Mouse (Mus musculus) adrenal gland (tissue): ENCODE results near the gene Ptprd.

ENCODE experiments used
- intact Hi-C: fragments of 180-260 bp; cut with DNase I; formaldehyde crosslinking; loops from one replicate; pipeline ENCODE4 v1.15.1; 2025

Ptprd gene

GRCm38 (mm10) chr4:76672653-76673052 lies 1539.1 kb downstream of the Ptprd start:
- intact Hi-C loops, result no loop called here

- intact Hi-C loops, result no loop called here
Observed at GRCm38 (mm10) chr4:76661725-76662124, 1550.0 kb downstream of the Ptprd start.

DNA sequence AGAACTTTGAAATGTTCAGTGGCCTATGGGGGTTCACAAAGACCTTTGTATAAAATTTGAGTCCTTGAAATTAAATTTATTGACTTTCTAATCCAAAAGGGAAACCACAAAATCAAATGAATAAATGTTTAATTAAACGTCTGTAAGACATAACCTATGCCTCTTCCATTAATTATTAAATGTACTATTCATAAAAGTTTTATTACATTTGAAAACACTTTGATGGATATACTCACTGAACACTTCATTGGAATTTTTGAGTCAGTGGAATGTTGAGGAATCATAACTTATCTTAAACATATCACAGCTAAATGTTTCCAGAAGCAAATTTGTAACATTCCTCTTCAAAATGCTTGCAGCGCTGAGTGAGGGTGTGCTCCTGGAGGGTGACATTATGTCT lies 1551.6 kb downstream of the Ptprd start:
- intact Hi-C loops, result no loop called here

- intact Hi-C loops, result no loop called here
Observed at GRCm38 (mm10) chr4:76656734-76657133, 1555.0 kb downstream of the Ptprd start.

GRCm38 (mm10) chr4:76652971-76653370 lies 1558.8 kb downstream of the Ptprd start:
- intact Hi-C loops, result no loop called here

- intact Hi-C loops, result no loop called here
Observed at GRCm38 (mm10) chr4:76621740-76622139, 1590.0 kb downstream of the Ptprd start.

DNA sequence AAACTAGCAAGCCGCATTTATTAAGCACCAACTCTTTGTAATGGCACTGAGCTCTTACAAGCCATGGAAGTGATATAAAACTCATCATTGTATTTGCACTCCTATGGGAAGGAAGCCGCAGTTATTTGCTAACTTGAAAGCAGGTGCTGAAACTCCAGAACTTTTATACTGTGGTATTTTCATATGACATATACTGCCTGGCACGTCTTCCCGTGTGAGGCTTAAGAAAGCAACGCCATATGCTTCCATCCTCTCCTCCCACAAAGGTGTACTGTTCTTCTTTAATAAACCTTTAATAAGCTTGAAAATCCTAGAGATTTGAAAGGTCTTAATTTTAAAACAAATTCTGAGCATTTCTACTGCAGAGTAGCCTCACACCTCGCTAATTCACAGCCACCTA lies 1595.1 kb downstream of the Ptprd start:
- intact Hi-C loops, result no loop called here

DNA sequence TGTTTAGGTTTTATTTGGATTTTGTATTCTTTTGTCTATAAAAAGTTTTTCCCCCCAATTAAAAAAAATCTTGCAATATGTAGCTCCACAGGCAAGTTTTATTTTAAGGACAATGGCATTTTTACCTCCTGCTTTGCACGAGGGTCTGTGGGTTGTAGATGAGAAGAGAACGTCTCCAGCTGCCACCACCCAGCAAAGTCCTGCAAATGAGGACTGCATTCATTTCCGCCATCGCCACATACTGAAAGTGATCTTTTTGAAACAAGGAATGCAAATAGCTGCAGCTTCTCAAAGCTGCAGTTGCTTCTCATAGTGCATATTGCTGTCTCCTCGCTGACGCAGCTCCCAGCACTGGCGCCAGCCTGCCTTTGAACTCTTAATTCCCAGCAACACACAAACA lies 1603.5 kb downstream of the Ptprd start:
- intact Hi-C loops, result no loop called here

GRCm38 (mm10) chr4:76606808-76607207 lies 1605.0 kb downstream of the Ptprd start:
- intact Hi-C loops, result no loop called here

- intact Hi-C loops, result no loop called here
Observed at GRCm38 (mm10) chr4:76590722-76591121, 1621.0 kb downstream of the Ptprd start.

DNA sequence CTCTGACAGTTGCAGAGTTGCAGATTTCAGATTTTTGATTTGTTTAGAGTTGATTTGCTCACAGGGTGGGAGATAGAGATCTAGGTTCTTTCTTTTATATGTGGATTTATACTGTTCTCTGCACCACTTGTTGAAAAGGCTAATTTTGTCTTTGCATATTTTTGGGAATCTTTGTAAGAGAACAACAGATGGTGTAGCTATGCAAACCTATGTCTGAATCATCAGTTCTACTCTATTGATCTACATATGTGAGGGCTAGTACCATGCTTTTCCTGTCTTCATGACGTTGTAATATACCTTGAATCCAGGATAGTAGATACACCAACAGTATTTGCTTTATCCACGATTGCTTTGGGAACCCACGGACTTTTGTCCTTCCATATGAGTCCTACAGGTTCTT lies 1628.7 kb downstream of the Ptprd start:
- intact Hi-C loops, result no loop called here

- intact Hi-C loops, result no loop called here
Observed at GRCm38 (mm10) chr4:76566006-76566405, 1645.8 kb downstream of the Ptprd start.

GRCm38 (mm10) chr4:76541769-76542168 lies 1670.0 kb downstream of the Ptprd start:
- intact Hi-C loops, result no loop called here

- intact Hi-C loops, result no loop called here
Observed at GRCm38 (mm10) chr4:76532926-76533325, 1678.8 kb downstream of the Ptprd start.

DNA sequence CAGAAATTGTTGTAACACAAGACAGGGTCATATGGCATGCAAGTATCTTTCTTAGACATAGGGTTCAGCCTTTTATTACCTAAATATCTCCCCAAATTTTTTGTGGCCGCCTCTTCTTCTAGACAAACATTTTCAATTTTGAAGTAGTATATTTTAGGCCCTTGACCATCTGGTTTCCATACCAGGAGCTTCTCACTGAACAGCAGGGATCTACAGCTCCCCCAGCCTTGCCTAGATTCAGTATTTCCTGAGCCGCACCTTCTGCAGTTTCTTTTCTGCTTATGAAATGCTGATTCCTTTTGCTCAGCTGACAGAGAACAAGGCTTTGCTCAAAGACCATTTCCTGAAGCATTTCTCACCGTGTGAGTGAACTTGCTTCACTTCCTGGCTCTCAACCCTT lies 1686.5 kb downstream of the Ptprd start:
- intact Hi-C loops, result no loop called here

GRCm38 (mm10) chr4:76503279-76503601 lies 1708.5 kb downstream of the Ptprd start:
- intact Hi-C loops, result no loop called here

GRCm38 (mm10) chr4:76502575-76503278 lies 1709.0 kb downstream of the Ptprd start:
- intact Hi-C loops, result no loop called here

GRCm38 (mm10) chr4:76485848-76486247 lies 1725.9 kb downstream of the Ptprd start:
- intact Hi-C loops, result no loop called here

GRCm38 (mm10) chr4:76468366-76469100 lies 1743.2 kb downstream of the Ptprd start:
- intact Hi-C loops, result no loop called here

GRCm38 (mm10) chr4:76464682-76465081 lies 1747.1 kb downstream of the Ptprd start:
- intact Hi-C loops, result no loop called here

GRCm38 (mm10) chr4:76461336-76461735 lies 1750.4 kb downstream of the Ptprd start:
- intact Hi-C loops, result no loop called here

- intact Hi-C loops, result no loop called here
Observed at GRCm38 (mm10) chr4:76460556-76460955, 1751.2 kb downstream of the Ptprd start.

DNA sequence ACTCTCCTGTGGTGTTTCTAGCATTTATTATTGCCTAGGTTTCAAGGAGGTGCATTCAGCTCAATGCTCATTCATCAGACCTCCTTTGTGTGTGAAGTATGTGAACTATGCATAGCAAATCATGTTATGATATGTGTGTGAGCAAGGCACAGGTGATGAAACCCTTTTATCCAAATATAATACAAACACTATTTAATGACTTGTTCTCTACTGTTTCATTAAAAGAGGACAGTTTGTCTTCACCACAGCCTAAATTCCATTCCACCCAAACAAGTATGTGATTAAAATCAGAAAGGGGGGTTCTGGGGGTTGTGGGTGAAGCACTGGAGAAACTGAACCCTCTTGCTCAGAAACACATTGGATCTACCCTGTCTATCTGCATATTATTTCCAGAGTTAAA lies 1752.1 kb downstream of the Ptprd start:
- intact Hi-C loops, result no loop called here
